Mouse (Mus musculus) layer of hippocampus, adult 11-12 months (tissue): ENCODE measurements around the gene Lamp1.

Experiments used
- DNase-seq: peaks from one replicate; pipeline ENCODE4 v3.0.0; 2022; ENCODE audit warnings: low spot score

Lamp1 gene

GRCm38 (mm10) chr8:13200301-13201012 lies 41.5 kb downstream of the Lamp1 start, which contains the start of gene Grtp1:
Grtp1 (minus strand) TSS chr8:13200620.
- DNase-seq = no peak

GRCm38 (mm10) chr8:13201013-13201334 lies 42.0 kb downstream of the Lamp1 start:
- DNase-seq = no peak

- no peak for DNase-seq
Observed at GRCm38 (mm10) chr8:13202041-13202440, 43.1 kb downstream of the Lamp1 start.

GRCm38 (mm10) chr8:13202806-13203205 lies 43.8 kb downstream of the Lamp1 start:
- DNase-seq = no peak

- no peak for DNase-seq
Observed at GRCm38 (mm10) chr8:13203472-13203871, 44.5 kb downstream of the Lamp1 start.

- no peak for DNase-seq
Observed at GRCm38 (mm10) chr8:13204371-13205140, 45.6 kb downstream of the Lamp1 start.

- no peak for DNase-seq
Observed at GRCm38 (mm10) chr8:13205311-13205710, 46.4 kb downstream of the Lamp1 start.

GRCm38 (mm10) chr8:13206290-13206689 lies 47.3 kb downstream of the Lamp1 start:
- no peak for DNase-seq

GRCm38 (mm10) chr8:13208627-13209355 lies 49.8 kb downstream of the Lamp1 start:
- no peak for DNase-seq

- DNase-seq = no peak
Observed at GRCm38 (mm10) chr8:13209770-13210169, 50.8 kb downstream of the Lamp1 start.

- peak; percentile 91 for DNase-seq
Observed at GRCm38 (mm10) chr8:13213479-13214268, 54.7 kb downstream of the Lamp1 start.

GRCm38 (mm10) chr8:13216386-13216785 lies 57.4 kb downstream of the Lamp1 start:
- no peak for DNase-seq

GRCm38 (mm10) chr8:13217093-13217492 lies 58.1 kb downstream of the Lamp1 start:
- no peak for DNase-seq

GRCm38 (mm10) chr8:13217986-13218385 lies 59.0 kb downstream of the Lamp1 start:
- no peak for DNase-seq

- no peak for DNase-seq
Observed at GRCm38 (mm10) chr8:13218441-13218840, 59.5 kb downstream of the Lamp1 start.

GRCm38 (mm10) chr8:13224426-13224825 lies 65.5 kb downstream of the Lamp1 start:
- no peak for DNase-seq
